Mouse (Mus musculus): ENCODE results near the gene Cmtm2b. TPM values are rescaled to one million over a fixed set of nuclear protein-coding genes. Genes with fewer than 3 reads are reported as not detected.

Gene Cmtm2b
- polyA plus RNA-seq, 1 experiment from 2014 or later = not detected

Other genes with a start within 250 kb of the Cmtm2b start
- gene Cdh5, start 220.6 kb upstream of the Cmtm2b start, polyA plus RNA-seq (2014; fragmentation: Nextera tagmentation; extraction: Ambion mirVana) = 19.5 and 19.8 TPM in 2 replicates
- gene Bean1, start 151.8 kb upstream of the Cmtm2b start, polyA plus RNA-seq (2014; fragmentation: Nextera tagmentation; extraction: Ambion mirVana) = 1.7 and 2.1 TPM in 2 replicates
- gene Tk2, start 73.7 kb upstream of the Cmtm2b start, polyA plus RNA-seq (2014; fragmentation: Nextera tagmentation; extraction: Ambion mirVana) = 34.4 and 36.4 TPM in 2 replicates
- 30.8 and 35.3 TPM in 2 replicates for gene Cklf, start 71.4 kb upstream of the Cmtm2b start, polyA plus RNA-seq (2014; fragmentation: Nextera tagmentation; extraction: Ambion mirVana)
- gene Cmtm2a, start 29.0 kb upstream of the Cmtm2b start, polyA plus RNA-seq (2014; fragmentation: Nextera tagmentation; extraction: Ambion mirVana) = not detected in 2 replicates
- not detected in 2 replicates for gene Gm45711, start 12.1 kb upstream of the Cmtm2b start, polyA plus RNA-seq (2014; fragmentation: Nextera tagmentation; extraction: Ambion mirVana)
- not detected in 2 replicates for gene Cmtm1, start 12.1 kb upstream of the Cmtm2b start, polyA plus RNA-seq (2014; fragmentation: Nextera tagmentation; extraction: Ambion mirVana)
- gene Gm11020, start 663 bp upstream of the Cmtm2b start, polyA plus RNA-seq (2014; fragmentation: Nextera tagmentation; extraction: Ambion mirVana) = not detected in 2 replicates
- 84.6 and 90.8 TPM in 2 replicates for gene Cmtm3, start 17.2 kb downstream of the Cmtm2b start, polyA plus RNA-seq (2014; fragmentation: Nextera tagmentation; extraction: Ambion mirVana)
- gene Cmtm4, start 73.6 kb downstream of the Cmtm2b start, polyA plus RNA-seq (2014; fragmentation: Nextera tagmentation; extraction: Ambion mirVana) = 2.8 and 3.2 TPM in 2 replicates
- gene Dync1li2, start 120.8 kb downstream of the Cmtm2b start, polyA plus RNA-seq (2014; fragmentation: Nextera tagmentation; extraction: Ambion mirVana) = 78.2 and 82.2 TPM in 2 replicates
- 0.25 and 0.34 TPM in 2 replicates for gene Terb1, start 187.7 kb downstream of the Cmtm2b start, polyA plus RNA-seq (2014; fragmentation: Nextera tagmentation; extraction: Ambion mirVana)
- 119 and 125 TPM in 2 replicates for gene Nae1, start 212.4 kb downstream of the Cmtm2b start, polyA plus RNA-seq (2014; fragmentation: Nextera tagmentation; extraction: Ambion mirVana)
- gene Car7, start 212.5 kb downstream of the Cmtm2b start, polyA plus RNA-seq (2014; fragmentation: Nextera tagmentation; extraction: Ambion mirVana) = 1.2 and 1.4 TPM in 2 replicates